Mouse (Mus musculus) c-Kit-negative CD71-positive TER-119-positive erythroid progenitor cells, embryonic 14.5 days (primary cell): Measurements from ENCODE around the gene Fsd1.

Source experiments
- DNase-seq: peaks from one replicate; pipeline ENCODE4 v3.0.0-alpha.2; 2013; ENCODE audit warnings: low read depth, low spot score

The Fsd1 gene

DNA sequence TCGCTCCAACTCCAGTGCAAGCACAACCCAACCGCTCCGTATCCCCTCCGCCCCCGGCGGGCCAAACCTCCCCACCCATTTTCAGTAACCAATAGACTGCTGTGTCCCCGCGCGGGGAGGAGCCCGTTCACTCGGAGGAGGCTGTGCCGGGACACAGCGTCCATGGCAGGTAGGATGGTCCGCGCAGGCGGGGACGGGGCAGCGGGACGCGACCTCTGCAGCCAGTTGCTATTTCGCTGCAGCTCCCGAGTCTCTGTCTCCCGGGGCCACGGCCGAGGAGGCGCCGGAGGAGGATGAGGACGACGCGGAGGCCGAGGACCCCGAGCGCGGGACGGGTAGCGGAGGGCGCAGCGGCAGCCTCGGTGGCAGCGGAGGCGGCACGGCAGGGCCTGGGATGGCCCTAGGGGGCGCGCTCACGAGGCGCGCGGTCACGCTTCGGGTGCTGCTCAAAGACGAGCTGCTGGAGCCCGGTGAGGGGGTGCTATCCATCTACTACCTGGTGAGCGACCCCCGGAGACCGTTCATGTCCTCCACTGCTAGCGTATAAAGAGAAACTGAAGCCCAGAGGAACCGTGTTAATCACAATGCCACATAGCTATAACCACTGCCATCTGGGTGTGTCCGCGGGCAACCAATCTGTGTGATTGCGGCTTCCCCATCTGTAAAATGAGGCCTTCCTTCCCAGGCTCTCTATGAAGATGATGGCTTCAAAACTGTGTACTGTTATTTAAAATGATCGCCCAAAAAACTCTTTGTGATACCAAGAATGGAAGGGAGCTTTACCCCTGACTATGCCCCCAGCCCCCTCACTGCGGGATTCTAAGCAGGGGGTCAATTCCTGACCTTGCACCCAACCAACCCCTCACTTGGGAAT is 23.0 kb downstream of the Fsd1 start:
- DNase-seq, result peak; percentile 64

DNA sequence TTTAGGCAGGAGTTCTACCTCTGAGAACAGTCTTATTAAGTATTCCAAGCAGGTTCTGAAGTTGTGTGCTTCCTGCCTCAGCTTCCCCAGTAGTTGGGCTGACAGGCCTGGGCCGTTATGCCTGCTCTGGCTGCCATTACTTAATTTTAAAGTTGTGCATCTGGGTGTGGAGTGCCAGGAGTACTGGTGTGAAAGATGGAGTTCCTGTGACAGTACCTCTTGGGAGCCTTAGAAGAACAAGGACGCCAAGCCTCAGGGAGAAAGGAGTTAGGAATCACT is 23.6 kb downstream of the Fsd1 start:
- no peak for DNase-seq

DNA sequence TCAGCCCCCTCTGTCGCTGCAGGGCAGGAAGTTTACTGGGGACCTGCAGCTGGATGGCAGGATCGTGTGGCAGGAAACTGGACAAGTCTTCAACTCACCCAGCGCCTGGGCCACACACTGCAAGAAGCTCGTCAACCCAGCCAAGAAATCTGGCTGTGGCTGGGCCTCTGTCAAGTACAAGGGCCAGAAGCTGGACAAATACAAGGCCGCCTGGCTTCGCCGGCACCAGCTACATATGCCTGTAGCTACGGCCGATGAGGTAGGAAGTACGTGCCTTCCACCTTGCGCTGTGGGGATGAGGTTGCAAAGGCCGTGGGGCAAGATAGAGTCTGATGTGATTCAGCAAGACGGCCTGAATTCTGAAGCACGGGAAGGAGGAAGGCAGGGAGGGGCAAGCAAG is 23.9 kb downstream of the Fsd1 start:
- no peak for DNase-seq

DNA sequence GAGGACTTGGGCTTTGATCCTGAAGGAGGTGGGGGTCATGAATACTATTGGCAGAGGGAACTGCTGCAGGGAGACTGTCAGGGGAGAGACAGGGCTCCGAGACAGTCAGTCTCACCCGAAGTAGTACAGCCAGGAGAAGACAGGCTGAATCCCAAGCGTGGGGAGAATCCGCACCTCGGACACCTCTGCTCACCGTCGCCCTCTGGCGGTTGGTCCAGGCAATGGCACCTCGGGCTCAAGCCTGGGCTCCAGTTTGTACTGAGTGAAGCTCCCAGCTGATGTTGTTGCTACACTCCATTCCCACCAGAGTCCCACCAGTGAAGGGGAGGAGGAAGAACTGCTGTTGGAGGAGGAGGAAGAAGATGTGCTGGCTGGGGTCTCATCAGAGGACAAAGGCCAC is 24.4 kb downstream of the Fsd1 start:
- peak; percentile 62 for DNase-seq

DNA sequence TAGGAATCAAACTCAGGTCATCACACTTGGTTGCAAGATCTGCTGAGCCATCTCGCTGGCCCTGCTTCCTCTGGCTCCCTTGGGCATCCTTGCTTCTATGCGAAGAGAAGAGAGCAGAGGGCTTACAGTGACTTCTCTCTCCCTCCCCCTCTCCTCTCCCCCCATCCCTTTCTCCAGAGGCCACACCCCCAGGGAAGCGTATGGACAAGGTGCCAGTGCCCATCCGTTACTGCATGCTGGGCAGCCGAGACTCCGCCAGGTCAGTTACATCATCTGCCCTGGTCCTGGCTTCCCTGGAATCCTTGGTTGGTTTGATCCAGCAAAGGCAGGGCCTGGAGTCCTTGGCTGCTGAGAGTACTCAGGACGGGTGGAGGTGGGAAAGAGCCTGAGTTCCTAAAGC is 25.1 kb downstream of the Fsd1 start:
- no peak for DNase-seq

DNA sequence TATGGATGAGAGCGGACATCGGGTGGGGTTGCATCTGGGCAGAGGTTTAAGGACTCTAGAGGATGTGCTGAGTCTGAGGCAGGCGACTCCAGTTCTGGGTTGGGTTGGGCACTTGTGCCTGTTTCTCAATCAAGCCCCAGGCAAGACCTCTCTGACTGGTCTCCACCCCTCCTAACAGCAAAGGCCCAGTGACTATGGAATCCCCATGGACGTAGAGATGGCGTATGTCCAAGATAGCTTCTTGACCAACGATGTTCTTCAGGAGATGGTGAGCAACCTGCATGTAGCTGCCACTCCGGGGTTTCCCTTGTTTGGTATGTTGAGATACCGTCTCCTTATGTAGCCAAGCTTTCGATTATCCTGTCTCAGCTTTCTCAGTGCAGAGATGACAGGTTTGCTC is 29.0 kb downstream of the Fsd1 start:
- DNase-seq, result no peak

DNA sequence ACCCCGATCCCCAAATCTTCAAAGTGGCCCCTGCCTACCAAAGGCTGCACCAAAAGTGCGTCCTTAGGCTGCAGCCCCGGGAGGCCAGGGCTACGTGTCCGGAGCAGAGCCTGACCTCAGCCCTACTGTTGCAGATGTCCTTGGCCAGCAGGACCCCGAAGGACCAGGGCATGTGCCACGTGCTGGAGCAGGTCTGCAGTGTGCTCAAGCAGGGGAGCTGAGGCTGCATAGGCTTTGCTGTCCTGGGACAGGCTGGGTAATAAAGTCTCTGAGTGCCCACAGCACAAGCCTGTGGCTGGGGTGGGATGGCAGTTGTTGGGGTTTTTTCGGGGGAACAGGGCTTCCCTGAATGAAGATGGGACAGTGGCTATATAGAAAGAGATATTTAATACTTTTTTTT is 30.1 kb downstream of the Fsd1 start:
- no peak for DNase-seq

DNA sequence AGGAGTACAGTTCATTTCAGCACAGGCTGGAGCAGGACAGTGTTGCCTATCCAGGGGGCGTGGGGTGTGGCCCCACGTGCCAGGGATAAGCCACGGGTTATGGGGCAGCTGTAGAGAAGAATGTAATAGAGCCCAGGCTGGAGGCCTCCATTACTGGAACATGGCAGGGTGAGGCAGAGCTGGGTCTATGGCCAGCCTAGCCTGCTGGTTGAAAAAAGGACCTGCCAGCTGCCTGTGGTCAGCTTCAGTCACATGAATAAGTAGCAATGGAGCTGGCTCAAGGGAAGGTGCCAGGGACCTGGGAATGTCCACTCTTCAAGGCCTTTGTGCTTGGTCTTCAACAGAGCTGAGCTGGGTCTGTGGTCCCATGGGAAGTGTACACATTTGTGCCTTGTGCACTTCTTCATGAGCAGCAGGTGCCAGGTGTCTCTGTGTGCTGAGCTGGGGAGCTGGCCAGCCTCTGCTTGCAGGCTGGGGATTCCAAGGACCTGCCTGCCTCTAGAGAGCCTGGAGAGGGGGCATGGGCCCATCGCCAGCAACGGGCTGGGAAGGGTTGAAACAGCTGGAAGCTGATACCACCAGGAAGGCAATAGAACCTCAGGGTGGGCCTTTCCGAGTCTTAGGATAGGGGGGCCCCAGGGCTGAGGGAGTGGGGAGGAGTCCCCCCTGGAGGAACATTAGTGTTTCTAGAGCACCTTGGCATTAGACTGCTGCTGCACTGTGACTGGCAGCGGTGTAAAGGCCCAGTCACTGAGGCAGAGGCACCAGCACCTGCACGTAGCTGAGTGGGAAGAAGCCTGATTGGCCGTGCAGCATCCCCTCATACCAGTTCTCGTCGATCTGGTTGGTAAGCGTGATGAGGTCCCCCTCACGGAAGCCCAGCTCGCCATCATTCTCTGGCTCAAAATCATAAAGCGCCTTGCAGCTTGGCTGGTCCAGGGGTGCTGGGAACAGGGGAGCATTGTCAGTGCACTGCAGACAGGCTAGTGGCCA is 30.8 kb downstream of the Fsd1 start:
- no peak for DNase-seq

DNA sequence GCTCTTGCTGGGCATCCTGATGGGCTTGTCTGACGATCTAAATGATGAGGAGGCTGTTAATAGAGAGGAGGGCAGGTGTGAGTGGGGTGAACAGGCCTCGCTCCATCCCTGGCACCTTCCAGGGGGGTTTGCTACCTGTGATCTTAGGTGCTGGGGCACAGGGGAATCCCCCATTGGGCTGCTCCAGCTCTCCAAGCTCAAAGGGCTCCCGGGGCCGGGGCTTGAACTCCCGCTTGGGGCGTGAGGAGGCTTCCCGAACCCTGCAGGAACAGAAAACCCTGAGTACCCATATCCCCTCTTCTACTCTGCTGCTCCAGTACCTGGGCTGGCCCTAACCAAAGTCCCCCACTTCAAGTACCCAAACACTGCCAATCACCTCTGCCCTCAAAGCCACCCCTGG is 31.5 kb downstream of the Fsd1 start:
- DNase-seq, result no peak

DNA sequence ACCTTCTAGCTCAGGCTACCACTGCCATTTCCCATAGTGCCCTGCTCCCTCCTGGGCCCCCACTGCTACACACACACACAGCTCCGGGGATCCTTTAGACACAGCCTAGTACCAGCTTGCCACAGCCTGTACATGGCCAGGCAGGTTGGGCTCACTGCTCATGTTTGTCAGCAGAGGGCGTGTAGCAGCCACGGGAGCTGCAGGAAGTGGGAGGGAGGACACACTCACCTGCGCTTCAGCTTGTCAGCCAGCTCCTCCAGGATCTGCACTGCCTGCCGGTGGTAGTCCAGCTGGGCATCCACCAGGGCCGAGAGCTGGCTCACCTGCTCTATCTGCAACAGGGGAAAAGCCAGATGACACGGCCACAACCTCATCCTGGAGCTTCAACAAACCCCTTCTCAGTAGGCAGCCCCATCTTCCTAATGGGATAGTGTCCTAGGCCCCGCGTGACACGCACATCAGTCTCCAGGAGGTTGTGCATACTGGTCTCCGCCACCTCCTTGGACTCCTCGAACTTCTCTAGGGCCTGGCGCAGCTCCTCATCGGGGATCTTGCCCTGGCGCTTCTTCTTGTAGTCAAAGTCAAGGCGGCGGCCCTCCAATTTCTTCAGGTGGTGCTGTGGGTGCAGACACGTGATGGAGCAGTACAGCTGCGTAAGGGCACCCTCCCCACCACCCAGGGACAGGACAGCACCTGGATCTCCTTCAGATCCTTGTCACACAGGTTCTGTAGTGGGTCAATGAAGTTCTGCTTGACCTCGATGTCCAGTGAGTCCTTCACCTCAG is 32.2 kb downstream of the Fsd1 start:
- DNase-seq, result no peak

DNA sequence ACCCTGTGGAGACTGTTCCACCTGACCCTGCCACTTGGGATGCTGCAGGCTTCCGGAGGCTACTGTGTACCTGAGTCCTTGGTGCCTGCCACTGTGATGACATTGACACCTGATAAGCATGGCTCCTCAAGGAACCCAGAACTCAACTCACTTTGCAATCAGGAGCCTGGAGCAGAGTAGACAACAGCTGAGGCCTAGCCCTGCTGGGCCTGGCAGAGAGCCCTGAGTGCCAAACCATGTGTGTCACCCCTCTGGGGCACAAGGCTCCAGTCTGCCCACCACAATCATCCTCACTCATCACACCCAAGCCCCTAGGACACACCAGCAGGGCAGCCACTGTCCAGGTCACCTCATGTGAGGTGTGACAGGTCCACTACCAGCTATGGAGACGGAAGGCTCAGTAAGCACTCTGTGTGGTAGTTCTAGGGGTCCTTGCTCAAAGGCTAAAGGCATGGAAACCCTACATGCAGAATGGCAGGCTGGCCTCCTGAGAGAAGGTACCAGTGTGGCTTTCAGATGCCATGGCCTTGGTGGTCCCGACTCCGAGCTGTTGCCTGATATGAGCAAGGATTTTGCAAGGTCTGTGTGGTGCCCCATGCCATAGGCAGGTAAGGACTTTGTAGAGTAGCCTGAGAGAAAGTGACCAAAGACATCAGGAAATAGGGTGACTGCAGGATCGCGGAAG is 34.2 kb downstream of the Fsd1 start:
- no peak for DNase-seq

DNA sequence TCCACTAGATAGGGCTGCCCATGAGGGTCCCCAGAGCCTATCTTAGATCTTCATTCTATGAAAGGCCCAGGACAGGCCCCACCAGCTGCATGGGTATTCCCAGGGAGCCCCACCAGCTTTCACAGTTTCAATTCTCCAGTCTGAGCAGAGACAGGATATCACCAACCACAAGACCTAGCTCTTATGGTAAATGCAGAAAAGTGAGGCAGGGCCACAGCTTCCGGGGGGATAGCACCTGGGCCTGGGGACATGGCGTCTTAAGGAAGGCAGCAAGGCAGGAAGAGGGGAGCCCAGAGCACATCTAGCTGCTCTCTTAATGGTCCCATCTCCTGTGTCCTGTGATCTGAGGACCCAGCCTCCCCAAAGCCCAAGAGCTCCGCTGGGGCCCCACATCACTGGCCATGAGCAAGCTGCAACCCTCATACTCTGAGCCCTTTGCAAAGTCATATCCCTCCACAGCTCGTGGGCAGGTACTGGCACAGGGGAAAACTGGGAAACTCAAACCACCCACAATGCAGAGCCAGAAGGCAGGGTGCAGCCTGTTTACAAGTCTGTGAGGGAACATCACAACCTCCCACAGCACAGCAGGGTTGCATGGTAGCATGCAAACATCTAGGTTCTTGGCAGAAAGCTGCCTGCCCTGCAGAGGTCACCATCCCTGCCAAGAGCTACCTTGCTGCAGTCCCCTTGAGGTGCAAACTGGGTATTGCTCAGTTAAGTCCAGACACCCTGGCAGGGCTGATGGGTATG is 35.0 kb downstream of the Fsd1 start:
- DNase-seq, result no peak

DNA sequence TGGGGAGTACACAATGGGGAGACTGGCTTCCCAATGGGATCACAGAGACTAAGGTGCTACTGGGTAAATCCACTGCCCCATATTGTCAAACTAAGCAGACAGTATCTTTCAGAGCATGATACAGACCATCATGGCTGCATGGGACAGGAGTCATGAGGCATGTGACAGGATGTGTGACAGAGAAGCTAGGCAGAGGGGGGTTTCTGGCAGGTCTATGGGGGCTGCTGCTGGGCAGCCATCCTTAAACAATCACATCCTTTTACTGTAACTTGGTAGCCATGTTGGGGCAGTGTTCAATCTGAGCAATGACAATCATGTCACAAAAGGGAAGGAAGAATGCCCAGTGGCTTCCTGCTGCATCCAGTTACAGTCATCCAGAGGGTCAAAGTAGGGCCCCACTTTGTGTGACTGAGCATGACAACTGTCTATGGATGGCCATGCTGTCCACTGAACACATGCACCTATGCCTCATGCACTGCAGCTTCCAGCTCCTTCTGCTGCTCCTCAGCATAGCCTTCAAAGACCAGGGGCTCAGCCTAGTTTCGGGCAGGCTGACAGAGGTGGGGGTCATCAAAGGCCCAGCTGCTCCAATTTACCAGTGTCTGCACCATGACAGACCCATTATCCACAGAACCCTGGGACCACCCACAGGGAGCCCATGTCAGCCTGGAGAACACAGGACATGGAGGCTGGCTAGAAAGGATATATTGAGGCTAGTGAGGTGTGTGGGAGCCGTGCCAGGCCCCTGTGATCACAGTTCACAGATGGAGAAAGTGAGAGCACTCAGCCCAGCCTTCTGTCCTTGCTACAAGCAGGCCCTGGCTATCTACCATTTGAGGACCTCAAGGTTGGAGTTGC is 36.1 kb downstream of the Fsd1 start:
- no peak for DNase-seq

DNA sequence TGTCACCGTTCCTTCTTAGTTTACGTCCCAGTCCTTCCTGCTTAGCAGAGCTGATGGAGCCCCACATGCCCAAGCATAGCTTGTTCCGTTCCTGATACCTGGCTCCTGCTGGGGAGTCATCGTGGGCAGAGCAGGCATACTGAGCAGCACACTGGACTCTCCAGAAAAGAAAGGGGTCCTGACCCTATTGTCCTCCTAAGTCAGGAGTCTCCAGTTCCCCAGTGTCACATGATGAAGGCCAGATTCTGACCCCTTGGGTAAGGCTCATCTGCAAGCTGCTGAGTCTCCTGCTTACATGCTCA is 36.6 kb downstream of the Fsd1 start:
- no peak for DNase-seq

DNA sequence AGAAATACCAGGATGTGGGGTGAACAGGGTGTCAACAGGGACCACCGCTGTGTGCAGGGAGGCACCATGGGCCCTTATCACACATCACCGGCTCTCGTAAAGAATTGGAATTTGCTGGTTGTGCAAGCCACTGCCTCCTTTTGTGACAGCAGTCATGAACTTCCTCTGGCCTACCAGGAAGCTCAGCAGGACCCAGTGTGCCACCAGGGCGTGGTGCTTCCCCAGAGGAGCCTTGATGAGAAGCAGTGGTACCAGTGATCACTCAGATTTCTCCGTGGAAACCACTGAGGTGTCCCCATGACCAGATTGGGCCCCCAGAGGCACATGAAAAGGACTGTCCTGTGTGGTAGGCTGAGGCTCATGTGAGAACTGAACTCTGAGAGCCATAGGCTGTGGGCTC is 37.1 kb downstream of the Fsd1 start:
- no peak for DNase-seq

DNA sequence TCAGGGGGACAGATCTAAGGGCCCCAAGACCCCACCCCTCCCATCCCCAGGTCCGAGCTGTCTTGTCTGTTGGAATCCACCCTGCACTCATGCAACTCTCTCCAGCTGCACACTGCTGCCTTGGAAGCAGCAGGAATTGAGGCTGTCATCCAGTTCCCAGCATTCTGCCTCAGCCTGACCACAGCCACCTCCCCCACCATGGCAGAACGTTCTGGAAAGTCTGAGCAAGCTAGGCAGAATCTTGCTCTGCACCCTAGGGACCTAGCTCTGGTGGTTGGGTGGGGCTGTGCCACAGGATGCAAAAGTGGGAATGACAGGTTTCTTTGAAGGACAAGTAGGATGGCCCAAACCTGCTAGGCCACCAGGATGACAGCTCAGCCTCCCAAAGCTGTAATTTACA is 38.2 kb downstream of the Fsd1 start:
- no peak for DNase-seq

DNA sequence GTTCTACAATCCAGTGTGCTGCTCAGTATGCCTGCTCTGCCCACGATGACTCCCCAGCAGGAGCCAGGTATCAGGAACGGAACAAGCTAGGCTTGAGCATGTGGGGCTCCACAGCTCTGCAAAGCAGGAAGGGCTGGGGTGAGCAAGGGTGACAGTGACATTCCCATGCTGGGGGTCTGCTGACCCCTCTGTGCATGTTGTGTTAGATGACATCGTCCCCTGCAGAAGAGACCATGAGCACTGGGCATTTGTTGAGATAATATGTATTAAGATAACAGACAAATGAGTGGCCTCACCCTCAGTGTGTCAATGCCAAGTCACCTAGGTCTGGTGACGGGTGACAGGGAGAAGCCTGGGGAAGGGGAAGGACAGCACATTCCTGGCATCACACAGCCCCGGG is 38.6 kb downstream of the Fsd1 start:
- DNase-seq, result no peak

DNA sequence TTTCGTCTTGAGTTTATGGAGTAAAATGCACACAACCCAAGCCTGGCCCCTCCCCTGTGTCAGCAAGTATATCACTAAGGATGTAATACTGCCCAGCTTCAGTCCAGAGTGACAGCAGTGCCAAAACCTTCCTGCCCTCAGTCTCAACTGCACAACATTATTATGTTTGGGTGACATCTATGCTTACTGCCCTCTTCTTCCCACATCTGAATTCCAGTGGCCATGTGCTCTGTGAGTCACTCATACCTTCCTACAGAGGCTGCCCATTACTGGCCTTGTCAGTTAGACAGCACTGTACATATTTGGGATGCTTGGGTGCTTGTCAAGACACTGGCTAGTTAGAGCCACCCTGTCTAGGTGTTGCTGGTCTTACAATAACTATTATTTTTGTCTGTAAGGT is 40.0 kb downstream of the Fsd1 start:
- no peak for DNase-seq

DNA sequence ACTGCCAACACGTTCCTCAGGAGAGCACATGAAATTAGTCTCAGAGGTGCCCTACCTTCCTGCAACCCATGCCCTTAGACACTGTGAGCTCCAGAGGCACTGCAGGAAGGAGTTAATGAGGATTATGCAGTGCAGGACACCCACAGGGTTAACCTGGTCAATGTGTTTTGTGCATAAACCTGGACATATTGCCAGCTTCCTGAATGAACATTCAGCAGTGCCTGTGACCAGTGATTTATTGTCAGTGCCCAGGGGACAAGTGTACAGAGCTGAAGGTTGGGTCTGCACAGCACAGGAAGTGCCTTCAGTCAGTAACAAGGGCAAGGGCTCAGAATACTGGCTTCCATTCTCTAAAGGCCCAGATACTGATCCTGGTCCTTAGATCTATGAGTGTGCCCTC is 40.6 kb downstream of the Fsd1 start:
- DNase-seq, result no peak

DNA sequence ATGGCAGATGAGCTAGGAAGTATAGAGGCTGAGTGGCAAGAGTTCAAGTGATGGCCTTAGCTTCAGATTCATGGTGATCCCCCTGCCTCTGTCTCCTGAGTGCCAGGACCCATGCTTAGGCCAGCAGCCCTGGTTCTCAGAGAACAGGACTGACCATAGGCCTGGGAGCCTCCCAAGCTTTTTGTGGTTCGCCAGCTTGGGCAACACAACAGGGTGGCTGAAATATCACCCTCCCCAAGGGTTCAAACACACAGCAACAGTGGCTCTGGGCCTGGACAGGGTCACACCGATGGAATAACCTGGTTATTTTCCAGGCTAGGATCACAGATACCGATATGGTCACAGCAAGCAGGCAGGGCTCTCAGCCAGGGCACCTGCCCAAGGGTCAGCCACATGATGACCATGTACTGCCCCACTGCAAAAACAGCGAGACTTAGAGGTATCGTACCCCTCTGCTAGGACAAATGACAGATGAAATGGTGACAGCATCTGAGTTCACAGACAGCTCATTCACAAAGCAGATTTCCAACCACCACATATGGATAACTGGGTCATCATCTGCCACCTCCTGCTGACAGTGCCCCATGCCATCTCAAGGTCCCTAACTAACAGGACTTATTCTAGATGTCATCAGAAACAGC is 41.6 kb downstream of the Fsd1 start:
- DNase-seq, result no peak
